Mouse (Mus musculus) embryonic fibroblast, embryonic 13.5 days (primary cell): ENCODE results near the gene BC035947. TPM values are rescaled to one million over a fixed set of nuclear protein-coding genes. Genes with fewer than 3 reads are reported as not detected.
A peak's percentile ranks its signal among the peaks of the same experiment; 100 is the strongest.
"Not testable (repeated sequence)": the region's sequence is repeated elsewhere in the genome, so short reads cannot be mapped to it uniquely, and the experiment has no call there.

Source experiments
- H3K27ac ChIP-seq: 2 replicates; pipeline ENCODE4 v1.5.1; 2012; ENCODE audit warnings: low read length, control low read depth, inconsistent platforms; ENCODE audit not compliant: insufficient read depth
- H3K4me1 ChIP-seq: 2 replicates; pipeline ENCODE4 v1.6.1; 2011; ENCODE audit warnings: low read length; ENCODE audit not compliant: control insufficient read depth, insufficient read depth
- H3K4me3 ChIP-seq: 2 replicates; pipeline ENCODE4 v1.5.1; 2011; ENCODE audit warnings: mild to moderate bottlenecking, control low read depth, low read length; ENCODE audit not compliant: insufficient read depth
- CTCF ChIP-seq: IDR thresholded peaks from 2 replicates; pipeline ENCODE4 v1.5.1; 2011; ENCODE audit warnings: mild to moderate bottlenecking, control low read depth, low read length, moderate library complexity, borderline replicate concordance; ENCODE audit not compliant: insufficient read depth
- POLR2A ChIP-seq: IDR thresholded peaks from 2 replicates; pipeline ENCODE4 v1.6.1; 2011; ENCODE audit warnings: low read depth, mild to moderate bottlenecking, control low read depth, low read length, moderate library complexity
- polyA plus RNA-seq: library from polyadenylated mRNA; stranded (reverse); fragments of >200 nt; gene quantifications from 2 replicates; pipeline ENCODE4 v1.2.4, GENCODE M21; 2011; ENCODE audit warnings: low read depth; ENCODE audit not compliant: missing spikeins, insufficient read length

The BC035947 gene
- polyA plus RNA-seq: not detected in 2 replicates

- TF ChIP-seq POLR2A (no peak), CTCF (no peak)
- Histone ChIP-seq H3K4me1 (no peaks in the 10 kb centered on the region), H3K27ac (no peak within 1 kb of the TSS), H3K4me3 (no peak within 1 kb of the TSS)
Measured at GRCm38 (mm10) chr1:78511621-78512160, at the start of gene BC035947. Gene BC035947, minus strand, starts transcription at chr1:78512158.

- Histone ChIP-seq H3K4me1 (no peaks in the 10 kb centered on the region), H3K27ac (no peak overlapping the region), H3K4me3 (no peak overlapping the region)
- TF ChIP-seq POLR2A (no peak), CTCF (no peak)
Measured at GRCm38 (mm10) chr1:78554012-78554666, 42.2 kb upstream of the BC035947 start.

- Histone ChIP-seq H3K27ac (no peak overlapping the region), H3K4me1 (no peaks in the 10 kb centered on the region), H3K4me3 (no peak overlapping the region)
- TF ChIP-seq POLR2A: no peak
- no peak for TF ChIP-seq CTCF
Measured at GRCm38 (mm10) chr1:78548961-78549360, 37.0 kb upstream of the BC035947 start.

- H3K4me3 ChIP-seq: no peak overlapping the region
- TF ChIP-seq POLR2A (no peak), CTCF (no peak)
- H3K27ac ChIP-seq: no peak overlapping the region
- H3K4me1 ChIP-seq: no peaks in the 10 kb centered on the region
Measured at GRCm38 (mm10) chr1:78546258-78546657, 34.3 kb upstream of the BC035947 start.

- H3K4me3 ChIP-seq, H3K4me1 ChIP-seq, H3K27ac ChIP-seq: not testable (repeated sequence)
Measured at GRCm38 (mm10) chr1:78543631-78544030, 31.7 kb upstream of the BC035947 start.

GRCm38 (mm10) chr1:78539166-78539565 lies 27.2 kb upstream of the BC035947 start:
- no peak for TF ChIP-seq CTCF
- TF ChIP-seq POLR2A: no peak
- H3K4me3 ChIP-seq: no peak overlapping the region
- H3K4me1 ChIP-seq: peaks cover 5% of the 10 kb centered on the region
- no peak overlapping the region for H3K27ac ChIP-seq

GRCm38 (mm10) chr1:78538396-78538795 lies 26.4 kb upstream of the BC035947 start:
- H3K27ac ChIP-seq: no peak overlapping the region
- TF ChIP-seq CTCF (no peak), POLR2A (no peak)
- no peak overlapping the region for H3K4me3 ChIP-seq
- peaks cover 5% of the 10 kb centered on the region for H3K4me1 ChIP-seq

GRCm38 (mm10) chr1:78537494-78538010 lies 25.6 kb upstream of the BC035947 start:
- H3K4me1 ChIP-seq: peaks cover 7% of the 10 kb centered on the region
- TF ChIP-seq CTCF (no peak), POLR2A (no peak)
- H3K4me3 ChIP-seq: no peak overlapping the region
- peak overlapping the region; percentile 32 for H3K27ac ChIP-seq

GRCm38 (mm10) chr1:78536310-78537164 lies 24.6 kb upstream of the BC035947 start:
- Histone ChIP-seq H3K4me1 (peaks cover 9% of the 10 kb centered on the region), H3K4me3 (no peak overlapping the region), H3K27ac (no peak overlapping the region)
- TF ChIP-seq POLR2A (no peak), CTCF (peak; percentile 77; the same call in 1 of the 2 replicates)
